Mouse (Mus musculus) hematopoietic stem cell, adult 5-6 weeks (primary cell): ENCODE data around the gene Ryr1. TPM values are rescaled to one million over a fixed set of nuclear protein-coding genes. Genes with fewer than 3 reads are reported as not detected.

Experiments used
- ATAC-seq, 2 experiments: fragments of 125-278 bp in 1 of 2; replicated peaks in 1 of 2; 2 replicates each; pipeline ENCODE4 v1.8.0; 2016 to 2017; ENCODE audit warnings: inconsistent platforms in 2 of 2, mild to moderate bottlenecking in 2 of 2, moderate number of reproducible peaks in 2 of 2, low read depth in 1 of 2, moderate TSS enrichment in 1 of 2; ENCODE audit not compliant: low FRiP score in 2 of 2, poor library complexity in 2 of 2, severe bottlenecking in 2 of 2, insufficient read depth in 1 of 2, low TSS enrichment in 1 of 2
- total RNA-seq: library from RNA; stranded (forward); fragments of 172-1452, 232-1000 nt; gene quantifications from 2 replicates; pipeline ENCODE4 v1.2.3, GENCODE M21; 2017

Gene Ryr1
- total RNA-seq, 1 experiment from 2014 or later: 0.25 TPM

GRCm38 (mm10) chr7:28961927-28962670, 162.9 kb downstream of the Ryr1 start, which contains the start of gene Actn4:
Gene Actn4, minus strand, starts transcription at chr7:28962340.
- ATAC-seq: peak; percentile 92

GRCm38 (mm10) chr7:28961584-28961926, 163.4 kb downstream of the Ryr1 start:
- no peak for ATAC-seq

DNA sequence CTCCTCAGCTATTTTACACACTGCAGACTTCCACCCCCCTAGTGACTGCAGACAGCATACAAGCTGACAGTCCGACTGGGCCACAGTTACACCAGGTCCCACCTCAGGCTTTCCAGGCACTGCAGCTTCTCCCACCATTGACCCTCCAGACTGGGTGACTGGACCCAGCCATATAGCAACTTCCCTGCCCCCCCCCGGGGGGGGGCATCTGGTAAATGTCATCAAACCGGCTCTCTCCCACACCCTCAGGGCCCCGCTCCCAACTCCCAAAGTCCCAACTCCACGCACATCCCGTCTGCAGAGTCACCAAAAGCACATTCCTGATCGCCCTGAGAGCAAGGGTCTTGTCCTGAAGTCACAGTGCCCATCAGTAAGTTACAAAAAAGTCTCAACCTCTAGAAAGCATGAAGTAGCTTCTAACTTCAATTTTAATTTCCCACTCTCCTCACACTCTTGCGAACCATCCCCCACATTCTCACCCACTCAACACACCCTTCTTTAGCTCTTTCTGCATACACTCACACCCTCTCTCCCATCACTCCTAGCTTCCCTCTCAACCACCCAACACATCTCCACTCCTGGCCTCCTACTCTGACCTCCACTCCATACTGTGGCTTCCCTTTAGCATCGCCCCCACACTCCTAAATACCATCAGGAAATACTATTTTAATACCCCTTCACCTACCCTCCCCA, 164.5 kb downstream of the Ryr1 start:
- ATAC-seq: no peak

DNA sequence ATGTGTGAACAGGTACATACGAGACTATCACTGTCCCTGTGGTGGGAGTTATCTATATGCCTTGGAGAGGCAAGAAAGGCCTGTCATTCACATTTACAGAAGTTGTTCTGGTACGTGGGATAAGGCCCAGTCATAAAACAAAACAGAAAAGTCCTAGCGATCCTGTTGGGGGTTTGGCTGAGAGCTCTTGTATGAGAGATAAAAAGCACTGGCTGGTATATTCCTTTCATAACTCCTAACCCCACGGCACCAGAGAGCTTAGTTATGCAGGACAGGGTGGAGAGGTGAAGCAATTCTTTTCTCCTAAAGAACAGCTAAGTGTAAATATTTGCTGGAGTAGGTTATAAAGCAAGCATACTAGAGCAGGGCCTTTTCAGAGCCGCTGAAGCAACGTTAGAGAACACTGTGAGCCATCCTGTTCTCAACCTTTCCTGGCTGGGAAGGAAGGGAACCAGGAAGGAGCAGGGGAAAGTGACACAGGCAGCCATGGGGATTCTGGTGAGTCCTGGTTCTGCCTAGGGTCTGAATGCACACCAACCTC, 165.4 kb downstream of the Ryr1 start:
- no peak for ATAC-seq

- no peak for ATAC-seq
Measured at GRCm38 (mm10) chr7:28958770-28959169, 166.2 kb downstream of the Ryr1 start.

GRCm38 (mm10) chr7:28957997-28958725, 166.8 kb downstream of the Ryr1 start:
- ATAC-seq: no peak

GRCm38 (mm10) chr7:28957286-28957685, 167.7 kb downstream of the Ryr1 start:
- no peak for ATAC-seq

- ATAC-seq: no peak
Measured at GRCm38 (mm10) chr7:28956270-28956669, 168.7 kb downstream of the Ryr1 start.

DNA sequence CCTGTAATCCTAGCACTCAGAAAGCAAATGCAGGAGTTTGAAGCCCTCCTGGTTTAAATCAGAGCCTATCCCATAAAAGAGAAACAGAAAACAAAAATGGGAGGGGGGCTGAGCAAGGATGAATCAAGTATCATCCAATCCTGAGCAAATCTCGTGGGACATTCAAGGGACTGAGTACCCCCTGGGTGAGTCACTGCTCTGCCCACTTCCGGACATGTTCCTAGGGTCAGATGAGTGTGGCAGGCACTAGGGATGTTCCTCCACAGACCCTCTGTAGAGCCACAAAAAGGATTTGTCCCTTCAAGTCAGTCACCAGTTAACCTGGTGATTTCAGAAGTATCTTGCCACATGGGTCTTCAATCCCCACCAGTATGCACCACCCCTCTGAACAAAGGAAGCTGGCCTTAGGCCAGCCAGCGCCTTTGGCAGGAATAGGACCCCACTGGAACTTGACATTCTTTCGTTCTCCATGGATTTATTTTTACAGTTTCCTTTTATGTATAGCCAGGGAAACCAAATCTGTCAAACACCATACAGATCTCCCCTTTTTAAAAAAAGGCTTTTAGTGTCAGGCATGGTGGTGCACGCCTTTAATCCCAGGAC, 169.6 kb downstream of the Ryr1 start:
- ATAC-seq: no peak

DNA sequence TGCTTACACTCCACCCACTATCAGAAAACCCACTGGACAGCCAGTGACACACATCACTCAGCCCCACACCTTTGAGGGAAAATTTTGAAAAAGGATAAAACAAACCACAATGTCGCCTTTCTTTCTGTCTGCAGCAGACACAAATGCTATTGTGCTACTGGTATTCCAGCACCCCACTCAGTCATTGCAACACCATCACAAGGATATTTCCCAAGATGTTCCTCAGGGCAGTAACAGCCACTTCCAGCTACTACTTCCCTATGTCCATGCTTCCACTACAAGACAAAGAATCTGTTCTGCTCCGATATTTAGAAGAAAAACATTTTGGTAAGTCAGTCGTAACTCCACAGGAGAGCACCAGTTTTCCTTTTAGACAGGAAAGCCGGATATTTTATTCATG, 170.2 kb downstream of the Ryr1 start:
- no peak for ATAC-seq

DNA sequence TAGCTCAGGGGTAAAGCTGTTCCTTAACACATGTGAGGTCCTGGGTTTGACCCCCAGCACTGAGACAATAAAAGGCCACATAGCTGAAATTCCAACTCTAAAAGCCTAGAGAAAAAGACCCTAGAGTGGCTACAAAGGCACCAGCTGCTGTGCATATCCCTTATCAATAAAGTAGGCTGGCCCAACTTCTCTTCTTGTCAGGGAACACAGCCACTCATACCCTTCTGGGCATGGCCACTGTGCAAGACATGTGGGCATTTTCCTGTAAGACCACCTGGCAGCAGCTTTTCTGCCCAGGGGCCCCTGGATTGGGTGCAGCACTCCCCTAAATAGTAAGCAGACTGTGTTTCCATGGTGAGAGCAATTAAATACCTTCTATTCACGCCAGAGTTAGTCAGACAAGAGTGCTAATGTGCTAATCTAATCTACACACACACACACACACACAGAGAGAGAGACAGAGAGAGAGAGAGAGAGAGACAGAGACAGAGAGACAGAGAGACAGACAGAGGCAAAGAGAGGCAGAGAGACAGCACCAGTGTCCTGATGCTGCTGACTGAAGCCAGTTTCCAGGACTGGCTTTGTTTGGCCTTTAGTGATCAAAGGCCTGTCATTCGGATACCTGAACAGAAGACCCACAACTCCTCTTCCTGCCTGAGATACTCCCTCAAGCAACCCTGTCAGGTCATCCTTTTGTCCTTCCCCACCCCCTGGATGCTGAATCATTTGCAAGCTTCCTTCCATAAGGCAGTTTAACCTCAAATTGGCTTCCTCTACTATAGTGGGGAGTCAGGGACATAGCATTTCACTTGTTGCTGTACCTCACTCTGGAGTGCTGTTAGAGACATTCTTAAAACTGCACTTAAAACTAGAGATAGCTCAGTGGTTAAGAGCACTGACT, 171.3 kb downstream of the Ryr1 start:
- ATAC-seq: no peak; a peak in 1 of 4 replicates

Other genes starting within 250 kb of the Ryr1 start
- 0.19 TPM in 1 of 2 replicates, not detected in the other for gene Capn12, start 243.8 kb downstream of the Ryr1 start, total RNA-seq
- 38.5 and 43.5 TPM in 2 replicates for gene Actn4, start 162.8 kb downstream of the Ryr1 start, total RNA-seq
- 321 and 414 TPM in 2 replicates for gene Eif3k, start 143.3 kb downstream of the Ryr1 start, total RNA-seq
- 63.0 and 69.6 TPM in 2 replicates for gene Map4k1, start 143.1 kb downstream of the Ryr1 start, total RNA-seq
- gene Rasgrp4, start 9.7 kb upstream of the Ryr1 start, total RNA-seq: 1.9 and 8.8 TPM in 2 replicates
- 26.5 and 29.1 TPM in 2 replicates for gene Fam98c, start 31.1 kb upstream of the Ryr1 start, total RNA-seq
- gene Ggn, start 45.0 kb upstream of the Ryr1 start, total RNA-seq: 0.63 and 1.5 TPM in 2 replicates
- gene Spred3, start 45.2 kb upstream of the Ryr1 start, total RNA-seq: 5.3 and 5.6 TPM in 2 replicates
- gene Psmd8, start 55.5 kb upstream of the Ryr1 start, total RNA-seq: 141 and 144 TPM in 2 replicates
- gene Catsperg1, start 88.9 kb upstream of the Ryr1 start, total RNA-seq: 0.79 and 1.3 TPM in 2 replicates
- gene Kcnk6, start 107.3 kb upstream of the Ryr1 start, total RNA-seq: 2.3 and 2.8 TPM in 2 replicates
- 17.8 and 19.9 TPM in 2 replicates for gene Yif1b, start 113.2 kb upstream of the Ryr1 start, total RNA-seq
- gene 2200002D01Rik, start 123.3 kb upstream of the Ryr1 start, total RNA-seq: 0.55 and 1.1 TPM in 2 replicates
- gene Spint2, start 156.7 kb upstream of the Ryr1 start, total RNA-seq: 37.8 and 43.6 TPM in 2 replicates
- 1.6 TPM in 1 of 2 replicates, not detected in the other for gene Ppp1r14a, start 164.1 kb upstream of the Ryr1 start, total RNA-seq
- gene Dpf1, start 178.8 kb upstream of the Ryr1 start, total RNA-seq: 0.05 and 0.38 TPM in 2 replicates